Mouse (Mus musculus): ENCODE measurements around the gene Fmnl3. TPM values are rescaled to one million over a fixed set of nuclear protein-coding genes. Genes with fewer than 3 reads are reported as not detected.

The Fmnl3 gene
- total and polyA plus RNA-seq, 3 experiments = 0.04 to 0.06 TPM; not detected in 1

- Histone ChIP-seq H3K9me3 (replicated peaks; ENCODE audit: insufficient read depth, low read length) (no peaks in the 10 kb centered on the region), H3K4me1 (ENCODE audit: control insufficient read depth in 1 of 2, insufficient read depth in 2 of 2, low read length in 2 of 2) (no peaks in the 10 kb centered on the region), H3K79me2 (ENCODE audit: control insufficient read depth, insufficient read depth, low read length, poor library complexity) (no peaks in the 10 kb centered on the region), H3K27ac (ENCODE audit: control insufficient read depth, low read depth, low read length) (no peak overlapping the region), H3K36me3 (ENCODE audit: control insufficient read depth in 1 of 2, insufficient read depth in 2 of 2, low read length in 2 of 2) (no peaks in the 10 kb centered on the region), H3K9ac (ENCODE audit: control insufficient read depth, low read depth, low read length, poor library complexity, severe bottlenecking) (no peak overlapping the region), H3K27me3 (ENCODE audit: control insufficient read depth in 1 of 2, insufficient read depth in 2 of 2, low read length in 2 of 2) (peaks cover 22 to 42% of the 10 kb centered on the region in 2 experiments), H3K4me3 (ENCODE audit: control insufficient read depth in 1 of 2, insufficient read depth in 1 of 2, low read depth in 2 of 2, low read length in 2 of 2) (no peak overlapping the region)
- DNase-seq (ENCODE audit: low read depth, low spot score) = no peak
- TF ChIP-seq ELF1 (IDR thresholded peaks at IDR 0.05; ENCODE audit: low read depth, low read length) (no peak), POLR2AphosphoS2 (IDR thresholded peaks at IDR 0.05; ENCODE audit: low read length) (no peak), MAZ (IDR thresholded peaks at IDR 0.05; ENCODE audit: low read depth, low read length) (no peak), KAT2A (conservative IDR thresholded peaks at IDR 0.05; ENCODE audit: low read depth, low read length) (no peak), CTCF (IDR thresholded peaks at IDR 0.05 in 2 of 3, conservative IDR thresholded peaks at IDR 0.05 in 1 of 3; ENCODE audit: control insufficient read depth in 1 of 3, insufficient read depth in 1 of 3, low read depth in 2 of 3, low read length in 3 of 3, poor library complexity in 1 of 3, severe bottlenecking in 1 of 3) (no peak)
Observed at GRCm38 (mm10) chr15:99368583-99369266, 1.6 kb downstream of the Fmnl3 start.

- Histone ChIP-seq H3K4me1 (ENCODE audit: control insufficient read depth in 1 of 2, insufficient read depth in 2 of 2, low read length in 2 of 2) (no peaks in the 10 kb centered on the region), H3K79me2 (ENCODE audit: control insufficient read depth, insufficient read depth, low read length, poor library complexity) (no peaks in the 10 kb centered on the region), H3K36me3 (ENCODE audit: control insufficient read depth in 1 of 2, insufficient read depth in 2 of 2, low read length in 2 of 2) (no peaks in the 10 kb centered on the region), H3K27ac (ENCODE audit: control insufficient read depth, low read depth, low read length) (no peak overlapping the region), H3K9me3 (replicated peaks; ENCODE audit: insufficient read depth, low read length) (no peaks in the 10 kb centered on the region), H3K4me3 (ENCODE audit: control insufficient read depth in 1 of 2, insufficient read depth in 1 of 2, low read depth in 2 of 2, low read length in 2 of 2) (no peak overlapping the region), H3K9ac (ENCODE audit: control insufficient read depth, low read depth, low read length, poor library complexity, severe bottlenecking) (no peak overlapping the region), H3K27me3 (ENCODE audit: control insufficient read depth in 1 of 2, insufficient read depth in 2 of 2, low read length in 2 of 2) (peaks cover 23 to 59% of the 10 kb centered on the region in 2 experiments)
- no peak for DNase-seq (ENCODE audit: low read depth, low spot score)
- TF ChIP-seq NRF1 (IDR thresholded peaks at IDR 0.05; ENCODE audit: insufficient read depth, low read depth, low read length, poor library complexity, severe bottlenecking) (no peak), CHD2 (IDR thresholded peaks at IDR 0.05; ENCODE audit: low read length) (no peak), RAD21 (IDR thresholded peaks at IDR 0.05; ENCODE audit: low read depth, low read length) (no peak), ZMIZ1 (IDR thresholded peaks at IDR 0.05; ENCODE audit: low read depth, low read length) (no peak), POLR2AphosphoS5 (IDR thresholded peaks at IDR 0.05; ENCODE audit: borderline replicate concordance, low read depth, low read length) (no peak), CHD1 (IDR thresholded peaks at IDR 0.05; ENCODE audit: low read depth, low read length) (no peak), MXI1 (IDR thresholded peaks at IDR 0.05; ENCODE audit: low read depth, low read length) (no peak), JUND (IDR thresholded peaks at IDR 0.05; ENCODE audit: low read depth, low read length) (no peak), MYB (IDR thresholded peaks at IDR 0.05; ENCODE audit: low read depth, low read length) (no peak)
Observed at GRCm38 (mm10) chr15:99364921-99365320, 5.4 kb downstream of the Fmnl3 start.

- Histone ChIP-seq H3K79me2 (ENCODE audit: control insufficient read depth, insufficient read depth, low read length, poor library complexity) (no peaks in the 10 kb centered on the region), H3K27ac (ENCODE audit: control insufficient read depth, low read depth, low read length) (no peak overlapping the region), H3K4me1 (ENCODE audit: control insufficient read depth in 1 of 2, insufficient read depth in 2 of 2, low read length in 2 of 2) (no peaks in the 10 kb centered on the region), H3K9ac (ENCODE audit: control insufficient read depth, low read depth, low read length, poor library complexity, severe bottlenecking) (no peak overlapping the region), H3K36me3 (ENCODE audit: control insufficient read depth in 1 of 2, insufficient read depth in 2 of 2, low read length in 2 of 2) (no peaks in the 10 kb centered on the region), H3K4me3 (ENCODE audit: control insufficient read depth in 1 of 2, insufficient read depth in 1 of 2, low read depth in 2 of 2, low read length in 2 of 2) (no peak overlapping the region), H3K27me3 (ENCODE audit: control insufficient read depth in 1 of 2, insufficient read depth in 2 of 2, low read length in 2 of 2) (peaks cover 24 to 67% of the 10 kb centered on the region in 2 experiments), H3K9me3 (replicated peaks; ENCODE audit: insufficient read depth, low read length) (no peaks in the 10 kb centered on the region)
- no peak for TF ChIP-seq POLR2AphosphoS2 (IDR thresholded peaks at IDR 0.05; ENCODE audit: low read length)
- no peak for TF ChIP-seq JUND (IDR thresholded peaks at IDR 0.05; ENCODE audit: low read depth, low read length)
- TF ChIP-seq MYC (IDR thresholded peaks at IDR 0.05; ENCODE audit: low read depth, low read length) = no peak
- TF ChIP-seq POLR2A (IDR thresholded peaks at IDR 0.05; ENCODE audit: control insufficient read depth in 1 of 2, insufficient read depth in 1 of 2, low read depth in 1 of 2, low read length in 2 of 2, poor library complexity in 1 of 2) = no peak
- TF ChIP-seq SMC3 (IDR thresholded peaks at IDR 0.05; ENCODE audit: low read depth, low read length) = no peak
- no peak for TF ChIP-seq MXI1 (IDR thresholded peaks at IDR 0.05; ENCODE audit: low read depth, low read length)
- no peak for TF ChIP-seq NRF1 (IDR thresholded peaks at IDR 0.05; ENCODE audit: insufficient read depth, low read depth, low read length, poor library complexity, severe bottlenecking)
- TF ChIP-seq NELFE (IDR thresholded peaks at IDR 0.05; ENCODE audit: low read depth, low read length) = no peak
- no peak for TF ChIP-seq TBP (IDR thresholded peaks at IDR 0.05; ENCODE audit: low read depth, low read length)
- no peak for TF ChIP-seq MAFK (IDR thresholded peaks at IDR 0.05; ENCODE audit: borderline replicate concordance, low read depth, low read length)
- no peak for TF ChIP-seq CHD2 (IDR thresholded peaks at IDR 0.05; ENCODE audit: low read length)
- TF ChIP-seq ELF1 (IDR thresholded peaks at IDR 0.05; ENCODE audit: low read depth, low read length) = no peak
- no peak for TF ChIP-seq ZNF384 (IDR thresholded peaks at IDR 0.05; ENCODE audit: low read depth, low read length)
- no peak for TF ChIP-seq SIN3A (IDR thresholded peaks at IDR 0.05; ENCODE audit: low read length)
- TF ChIP-seq CHD1 (IDR thresholded peaks at IDR 0.05; ENCODE audit: low read depth, low read length) = no peak
- TF ChIP-seq RCOR1 (IDR thresholded peaks at IDR 0.05; ENCODE audit: low read depth, low read length) = no peak
- no peak for DNase-seq (ENCODE audit: low read depth, low spot score)
Observed at GRCm38 (mm10) chr15:99364022-99364530, 6.2 kb downstream of the Fmnl3 start.
